Mouse (Mus musculus): ENCODE data around the gene Tfdp2. TPM values are rescaled to one million over a fixed set of nuclear protein-coding genes. Genes with fewer than 3 reads are reported as not detected.
A peak's percentile ranks its signal among the peaks of the same experiment; 100 is the strongest.

The Tfdp2 gene
- polyA plus RNA-seq, 1 experiment from 2014 or later, result 53.9 TPM

GRCm38 (mm10) chr9:96197806-96198205 lies 1.7 kb downstream of the Tfdp2 start:
- Histone ChIP-seq H3K9me3 (ENCODE audit: low read length) (no peaks in the 10 kb centered on the region), H3K4me3 (ENCODE audit: low read depth, low read length) (peak overlapping the region; percentile 73; the same call in 1 of the 2 replicates), H3K9ac (replicated peaks; ENCODE audit: low read depth) (no peak overlapping the region), H3K27ac (ENCODE audit: low read length) (peak overlapping the region; percentile 96), H3K4me2 (replicated peaks; ENCODE audit: low read depth, low read length) (peak overlapping the region; percentile 97), H3K36me3 (ENCODE audit: insufficient read depth, low read length) (no peaks in the 10 kb centered on the region), H3K4me1 (ENCODE audit: insufficient read depth, low read depth, low read length) (peaks cover 3% of the 10 kb centered on the region; the same call in 1 of the 2 replicates), H3K27me3 (replicated peaks; ENCODE audit: insufficient read depth, low read length) (no peaks in the 10 kb centered on the region)
- WGBS, result 60% methylated on average over 9 of the region's 9 CpGs
- DNase-seq (ENCODE audit: low spot score) (peak; percentile 42), ATAC-seq (no peak)
- TF ChIP-seq CTCF (IDR thresholded peaks at IDR 0.05) (no peak), EP300 (IDR thresholded peaks at IDR 0.05) (peak; percentile 74)

GRCm38 (mm10) chr9:96203663-96204062 lies 7.6 kb downstream of the Tfdp2 start:
- Histone ChIP-seq H3K4me3 (ENCODE audit: low read depth, low read length) (no peak overlapping the region), H3K4me1 (ENCODE audit: insufficient read depth, low read depth, low read length) (no peaks in the 10 kb centered on the region), H3K36me3 (ENCODE audit: insufficient read depth, low read length) (no peaks in the 10 kb centered on the region), H3K9me3 (ENCODE audit: low read length) (no peaks in the 10 kb centered on the region), H3K27me3 (replicated peaks; ENCODE audit: insufficient read depth, low read length) (no peaks in the 10 kb centered on the region), H3K4me2 (replicated peaks; ENCODE audit: low read depth, low read length) (no peak overlapping the region), H3K9ac (replicated peaks; ENCODE audit: low read depth) (no peak overlapping the region), H3K27ac (ENCODE audit: low read length) (peak overlapping the region; percentile 71)
- WGBS, result 57% methylated on average over 3 of the region's 3 CpGs
- DNase-seq (ENCODE audit: low spot score), result peak; percentile 68
- no peak for TF ChIP-seq CTCF (IDR thresholded peaks at IDR 0.05)
- TF ChIP-seq EP300 (IDR thresholded peaks at IDR 0.05), result peak; percentile 64
- ATAC-seq, result peak; percentile 93

GRCm38 (mm10) chr9:96207428-96207827 lies 11.4 kb downstream of the Tfdp2 start:
- H3K4me1 ChIP-seq (ENCODE audit: insufficient read depth, low read depth, low read length), result no peaks in the 10 kb centered on the region
- H3K9ac ChIP-seq (replicated peaks; ENCODE audit: low read depth), result no peak overlapping the region
- H3K27me3 ChIP-seq (replicated peaks; ENCODE audit: insufficient read depth, low read length), result no peaks in the 10 kb centered on the region
- H3K4me2 ChIP-seq (replicated peaks; ENCODE audit: low read depth, low read length), result no peak overlapping the region
- DNase-seq (ENCODE audit: low spot score) (no peak), ATAC-seq (no peak)
- TF ChIP-seq EP300 (IDR thresholded peaks at IDR 0.05) (no peak), CTCF (IDR thresholded peaks at IDR 0.05) (no peak)
- no peaks in the 10 kb centered on the region for H3K9me3 ChIP-seq (ENCODE audit: low read length)
- WGBS, result 77% methylated on average over 3 of the region's 3 CpGs
- H3K36me3 ChIP-seq (ENCODE audit: insufficient read depth, low read length), result no peaks in the 10 kb centered on the region
- no peak overlapping the region for H3K4me3 ChIP-seq (ENCODE audit: low read depth, low read length)
- H3K27ac ChIP-seq (ENCODE audit: low read length), result no peak overlapping the region

- 87% methylated on average over 3 of the region's 3 CpGs for WGBS
- no peak overlapping the region for H3K27ac ChIP-seq (ENCODE audit: low read length)
Observed at GRCm38 (mm10) chr9:96213036-96213645, 17.1 kb downstream of the Tfdp2 start.

GRCm38 (mm10) chr9:96214171-96214570 lies 18.1 kb downstream of the Tfdp2 start:
- no peak for TF ChIP-seq CTCF (IDR thresholded peaks at IDR 0.05)
- no peak for TF ChIP-seq EP300 (IDR thresholded peaks at IDR 0.05)
- Histone ChIP-seq H3K4me2 (replicated peaks; ENCODE audit: low read depth, low read length) (no peak overlapping the region), H3K4me1 (ENCODE audit: insufficient read depth, low read depth, low read length) (no peaks in the 10 kb centered on the region), H3K9ac (replicated peaks; ENCODE audit: low read depth) (no peak overlapping the region), H3K36me3 (ENCODE audit: insufficient read depth, low read length) (no peaks in the 10 kb centered on the region), H3K4me3 (ENCODE audit: low read depth, low read length) (no peak overlapping the region), H3K9me3 (ENCODE audit: low read length) (no peaks in the 10 kb centered on the region), H3K27ac (ENCODE audit: low read length) (no peak overlapping the region), H3K27me3 (replicated peaks; ENCODE audit: insufficient read depth, low read length) (no peaks in the 10 kb centered on the region)
- ATAC-seq (no peak), DNase-seq (ENCODE audit: low spot score) (no peak)
- 93% methylated on average over 2 of the region's 2 CpGs for WGBS

More at GRCm38 (mm10) chr9:96213036-96213645, 17.1 kb downstream of the Tfdp2 start:
- Histone ChIP-seq H3K27me3 (replicated peaks; ENCODE audit: insufficient read depth, low read length) (no peaks in the 10 kb centered on the region), H3K4me3 (ENCODE audit: low read depth, low read length) (no peak overlapping the region), H3K4me1 (ENCODE audit: insufficient read depth, low read depth, low read length) (no peaks in the 10 kb centered on the region), H3K36me3 (ENCODE audit: insufficient read depth, low read length) (no peaks in the 10 kb centered on the region), H3K9me3 (ENCODE audit: low read length) (no peaks in the 10 kb centered on the region), H3K9ac (replicated peaks; ENCODE audit: low read depth) (no peak overlapping the region), H3K4me2 (replicated peaks; ENCODE audit: low read depth, low read length) (no peak overlapping the region)
- ATAC-seq (no peak), DNase-seq (ENCODE audit: low spot score) (no peak)
- no peak for TF ChIP-seq CTCF (IDR thresholded peaks at IDR 0.05)
- TF ChIP-seq EP300 (IDR thresholded peaks at IDR 0.05), result no peak

GRCm38 (mm10) chr9:96217299-96217698 lies 21.2 kb downstream of the Tfdp2 start:
- Histone ChIP-seq H3K4me1 (ENCODE audit: insufficient read depth, low read depth, low read length) (no peaks in the 10 kb centered on the region), H3K4me3 (ENCODE audit: low read depth, low read length) (no peak overlapping the region), H3K36me3 (ENCODE audit: insufficient read depth, low read length) (no peaks in the 10 kb centered on the region), H3K9me3 (ENCODE audit: low read length) (no peaks in the 10 kb centered on the region), H3K9ac (replicated peaks; ENCODE audit: low read depth) (no peak overlapping the region), H3K27me3 (replicated peaks; ENCODE audit: insufficient read depth, low read length) (no peaks in the 10 kb centered on the region), H3K27ac (ENCODE audit: low read length) (no peak overlapping the region), H3K4me2 (replicated peaks; ENCODE audit: low read depth, low read length) (no peak overlapping the region)
- no peak for TF ChIP-seq CTCF (IDR thresholded peaks at IDR 0.05)
- TF ChIP-seq EP300 (IDR thresholded peaks at IDR 0.05), result no peak
- ATAC-seq, result no peak
- DNase-seq (ENCODE audit: low spot score), result no peak
- 96% methylated on average over 1 of the region's 1 CpGs for WGBS
